Mouse (Mus musculus) heart, embryonic 10.5 days (tissue): ENCODE data around the gene Acat1. TPM values are rescaled to one million over a fixed set of nuclear protein-coding genes. Genes with fewer than 3 reads are reported as not detected.
A peak's percentile ranks its signal among the peaks of the same experiment; 100 is the strongest.

Experiments
- DNase-seq: peaks from one replicate; pipeline ENCODE4 v3.0.0-alpha.2; 2017; ENCODE audit warnings: low spot score
- H3K27ac ChIP-seq: fragments of 300-500 bp; sonication (generic); 2 replicates; pipeline ENCODE4 v1.5.1; 2016; ENCODE audit warnings: mild to moderate bottlenecking
- H3K27me3 ChIP-seq: fragments of 300-500 bp; sonication (generic); 2 replicates; pipeline ENCODE4 v1.6.1; 2016; ENCODE audit warnings: mild to moderate bottlenecking; ENCODE audit not compliant: poor library complexity, insufficient read depth, severe bottlenecking
- H3K36me3 ChIP-seq: fragments of 300-500 bp; sonication (generic); 2 replicates; pipeline ENCODE4 v1.6.1; 2016; ENCODE audit warnings: mild to moderate bottlenecking, moderate library complexity
- H3K4me1 ChIP-seq: fragments of 300-500 bp; sonication (generic); 2 replicates; pipeline ENCODE4 v1.6.1; 2016; ENCODE audit warnings: mild to moderate bottlenecking
- H3K4me3 ChIP-seq: fragments of 300-500 bp; sonication (generic); 2 replicates; pipeline ENCODE4 v1.5.1; 2016; ENCODE audit warnings: mild to moderate bottlenecking, moderate library complexity
- H3K9me3 ChIP-seq: fragments of 300-500 bp; sonication (generic); 2 replicates; pipeline ENCODE4 v1.6.1; 2016; ENCODE audit warnings: mild to moderate bottlenecking, moderate library complexity
- WGBS: fragments of 180-500 bp; shearing (Covaris S2); methylation state at CpG from one replicate; pipeline ENCODE4 v1.1.7; 2016; 5-methylcytosine and 5-hydroxymethylcytosine counted together
- polyA plus RNA-seq: library from polyadenylated mRNA; unstranded; fragments of >200 nt; fragmentation: Nextera tagmentation; extraction: Ambion mirVana; gene quantifications from 2 replicates; pipeline ENCODE4 v1.2.1, GENCODE M21; 2016

The Acat1 gene
- 79.2 and 113 TPM in 2 replicates for polyA plus RNA-seq

- no peaks in the 10 kb centered on the region for H3K27me3 ChIP-seq
- 6% methylated on average over 52 of the region's 52 CpGs for WGBS
- DNase-seq: peak; percentile 94
- 0 out of 2 replicates have a peak, but pooled peaks cover 2% of the 10 kb centered on the region for H3K36me3 ChIP-seq
- peaks cover 8% of the 10 kb centered on the region; the same call in 1 of the 2 replicates for H3K4me1 ChIP-seq
- peak within 1 kb of the TSS; percentile 92 for H3K27ac ChIP-seq
- H3K4me3 ChIP-seq: peak within 1 kb of the TSS; percentile 83
- no peaks in the 10 kb centered on the region for H3K9me3 ChIP-seq
Measured at GRCm38 (mm10) chr9:53609968-53610781, at the start of gene Acat1. TSS of gene Acat1 (minus strand) at chr9:53610382.

- DNase-seq: no peak
Measured at GRCm38 (mm10) chr9:53634796-53635195, 24.6 kb upstream of the Acat1 start.

GRCm38 (mm10) chr9:53615246-53615645 is 5.1 kb upstream of the Acat1 start:
- peaks cover 3% of the 10 kb centered on the region; the same call in 1 of the 2 replicates for H3K4me1 ChIP-seq
- DNase-seq: peak; percentile 82
- H3K36me3 ChIP-seq: peaks cover 31% of the 10 kb centered on the region
- H3K4me3 ChIP-seq: no peak overlapping the region
- H3K27me3 ChIP-seq: no peaks in the 10 kb centered on the region
- H3K9me3 ChIP-seq: no peaks in the 10 kb centered on the region
- WGBS: 56% methylated on average over 8 of the region's 8 CpGs
- H3K27ac ChIP-seq: no peak overlapping the region

More at GRCm38 (mm10) chr9:53634796-53635195, 24.6 kb upstream of the Acat1 start:
- no peaks in the 10 kb centered on the region for H3K4me1 ChIP-seq
- H3K27me3 ChIP-seq: no peaks in the 10 kb centered on the region
- WGBS: 96% methylated on average over 6 of the region's 6 CpGs
- no peak overlapping the region for H3K4me3 ChIP-seq
- H3K27ac ChIP-seq: no peak overlapping the region
- H3K9me3 ChIP-seq: no peaks in the 10 kb centered on the region
- H3K36me3 ChIP-seq: peaks cover 77% of the 10 kb centered on the region

- Histone ChIP-seq H3K4me3 (no peak overlapping the region), H3K36me3 (peaks cover 23% of the 10 kb centered on the region), H3K4me1 (peaks cover 10% of the 10 kb centered on the region; the same call in 1 of the 2 replicates), H3K9me3 (no peaks in the 10 kb centered on the region), H3K27me3 (no peaks in the 10 kb centered on the region), H3K27ac (no peak overlapping the region)
- WGBS: 82% methylated on average over 4 of the region's 4 CpGs
- no peak for DNase-seq
Measured at GRCm38 (mm10) chr9:53614286-53614685, 4.1 kb upstream of the Acat1 start.

GRCm38 (mm10) chr9:53609306-53609967 is 745 bp downstream of the Acat1 start:
- Histone ChIP-seq H3K27ac (peak overlapping the region; percentile 92), H3K27me3 (no peaks in the 10 kb centered on the region), H3K4me1 (peaks cover 12% of the 10 kb centered on the region; the same call in 1 of the 2 replicates), H3K36me3 (0 out of 2 replicates have a peak, but pooled peaks cover 2% of the 10 kb centered on the region), H3K9me3 (no peaks in the 10 kb centered on the region), H3K4me3 (peak overlapping the region; percentile 83)
- no peak for DNase-seq
- WGBS: 80% methylated on average over 12 of the region's 12 CpGs

GRCm38 (mm10) chr9:53607816-53608215 is 2.4 kb downstream of the Acat1 start:
- WGBS: 93% methylated on average over 4 of the region's 4 CpGs
- 0 out of 2 replicates have a peak, but pooled peaks cover 2% of the 10 kb centered on the region for H3K36me3 ChIP-seq

GRCm38 (mm10) chr9:53607192-53607591 is 3.0 kb downstream of the Acat1 start:
- no peaks in the 10 kb centered on the region for H3K27me3 ChIP-seq
- peaks cover 18% of the 10 kb centered on the region; the same call in 1 of the 2 replicates for H3K4me1 ChIP-seq
- WGBS: 90% methylated on average over 3 of the region's 3 CpGs
- DNase-seq: peak; percentile 30
- H3K27ac ChIP-seq: no peak overlapping the region
- H3K9me3 ChIP-seq: no peaks in the 10 kb centered on the region
- no peak overlapping the region for H3K4me3 ChIP-seq
- H3K36me3 ChIP-seq: 0 out of 2 replicates have a peak, but pooled peaks cover 2% of the 10 kb centered on the region

More at GRCm38 (mm10) chr9:53607816-53608215, 2.4 kb downstream of the Acat1 start:
- no peak overlapping the region for H3K27ac ChIP-seq
- H3K9me3 ChIP-seq: no peaks in the 10 kb centered on the region
- H3K4me3 ChIP-seq: no peak overlapping the region
- no peaks in the 10 kb centered on the region for H3K27me3 ChIP-seq
- H3K4me1 ChIP-seq: peaks cover 18% of the 10 kb centered on the region; the same call in 1 of the 2 replicates
- no peak for DNase-seq

- Histone ChIP-seq H3K4me1 (peaks cover 16% of the 10 kb centered on the region; the same call in 1 of the 2 replicates), H3K9me3 (no peaks in the 10 kb centered on the region), H3K4me3 (no peak overlapping the region), H3K27me3 (no peaks in the 10 kb centered on the region), H3K27ac (no peak overlapping the region), H3K36me3 (0 out of 2 replicates have a peak, but pooled peaks cover 2% of the 10 kb centered on the region)
- 88% methylated on average over 5 of the region's 5 CpGs for WGBS
- DNase-seq: peak; percentile 65
Measured at GRCm38 (mm10) chr9:53604954-53605353, 5.2 kb downstream of the Acat1 start.

GRCm38 (mm10) chr9:53603849-53604248 is 6.3 kb downstream of the Acat1 start:
- Histone ChIP-seq H3K9me3 (no peaks in the 10 kb centered on the region), H3K27me3 (no peaks in the 10 kb centered on the region), H3K4me1 (peaks cover 10% of the 10 kb centered on the region; the same call in 1 of the 2 replicates), H3K36me3 (0 out of 2 replicates have a peak, but pooled peaks cover 2% of the 10 kb centered on the region), H3K4me3 (no peak overlapping the region), H3K27ac (no peak overlapping the region)
- peak; percentile 35 for DNase-seq
- WGBS: 70% methylated on average over 3 of the region's 3 CpGs

- 76% methylated on average over 1 of the region's 1 CpGs for WGBS
- peaks cover 10% of the 10 kb centered on the region; the same call in 1 of the 2 replicates for H3K4me1 ChIP-seq
- peak; percentile 11 for DNase-seq
- H3K9me3 ChIP-seq: no peaks in the 10 kb centered on the region
- no peak overlapping the region for H3K4me3 ChIP-seq
- H3K27me3 ChIP-seq: no peaks in the 10 kb centered on the region
- 0 out of 2 replicates have a peak, but pooled peaks cover 2% of the 10 kb centered on the region for H3K36me3 ChIP-seq
- H3K27ac ChIP-seq: no peak overlapping the region
Measured at GRCm38 (mm10) chr9:53603384-53603783, 6.8 kb downstream of the Acat1 start.

GRCm38 (mm10) chr9:53601541-53601940 is 8.6 kb downstream of the Acat1 start:
- 0 out of 2 replicates have a peak, but pooled peaks cover 5% of the 10 kb centered on the region for H3K36me3 ChIP-seq
- no peak overlapping the region for H3K4me3 ChIP-seq
- peaks cover 10% of the 10 kb centered on the region; the same call in 1 of the 2 replicates for H3K4me1 ChIP-seq
- peak; percentile 57 for DNase-seq
- no peak overlapping the region for H3K27ac ChIP-seq
- no peaks in the 10 kb centered on the region for H3K27me3 ChIP-seq
- no peaks in the 10 kb centered on the region for H3K9me3 ChIP-seq
- WGBS: 94% methylated on average over 2 of the region's 2 CpGs

GRCm38 (mm10) chr9:53598631-53599030 is 11.6 kb downstream of the Acat1 start:
- Histone ChIP-seq H3K4me1 (peaks cover 2% of the 10 kb centered on the region; the same call in 1 of the 2 replicates), H3K9me3 (no peaks in the 10 kb centered on the region), H3K36me3 (peaks cover 18% of the 10 kb centered on the region), H3K4me3 (no peak overlapping the region), H3K27me3 (no peaks in the 10 kb centered on the region), H3K27ac (no peak overlapping the region)
- DNase-seq: peak; percentile 57
- 78% methylated on average over 6 of the region's 6 CpGs for WGBS
